Mouse (Mus musculus) small intestine, adult 2 months (tissue): ENCODE measurements around the gene Pdcd1lg2.

Experiments used
- CTCF ChIP-seq: fragments of 200-500 bp; IDR thresholded peaks from 2 replicates; pipeline ENCODE4 v1.5.1; 2012; ENCODE audit warnings: low read depth, mild to moderate bottlenecking, control low read depth, inconsistent platforms, low read length, moderate library complexity, mixed read lengths; ENCODE audit not compliant: insufficient replicate concordance, insufficient read length; ENCODE audit errors: extremely low read depth
- POLR2A ChIP-seq: fragments of 200-500 bp; IDR thresholded peaks from 2 replicates; pipeline ENCODE4 v1.6.1; 2012; ENCODE audit warnings: low read depth, mild to moderate bottlenecking, control low read depth, inconsistent platforms, low read length, moderate library complexity

DNA sequence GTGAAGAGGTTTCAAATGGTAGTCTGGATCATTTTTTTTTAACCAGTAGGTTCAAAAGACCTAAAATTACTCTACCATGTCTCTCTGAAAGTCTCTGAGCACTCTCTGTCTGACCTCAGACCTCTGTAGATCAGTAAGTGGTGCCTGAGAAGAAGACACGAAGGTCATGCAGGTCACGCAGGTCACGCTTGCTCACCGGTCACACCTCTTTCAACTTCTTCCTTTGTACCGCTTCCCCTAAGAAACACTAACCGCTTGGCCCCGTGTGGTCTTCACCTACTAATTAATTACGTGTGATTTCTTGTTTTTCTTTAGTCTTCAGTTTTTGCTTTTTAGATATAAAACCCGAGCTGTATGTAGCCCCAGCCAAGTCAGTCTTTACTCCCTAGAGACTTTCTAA lies 80.7 kb downstream of the Pdcd1lg2 start:
- no peak for TF ChIP-seq POLR2A
- TF ChIP-seq CTCF, result no peak
